18 mouse cellular contexts compared by ENCODE assay signal in the genomic region with DNA sequence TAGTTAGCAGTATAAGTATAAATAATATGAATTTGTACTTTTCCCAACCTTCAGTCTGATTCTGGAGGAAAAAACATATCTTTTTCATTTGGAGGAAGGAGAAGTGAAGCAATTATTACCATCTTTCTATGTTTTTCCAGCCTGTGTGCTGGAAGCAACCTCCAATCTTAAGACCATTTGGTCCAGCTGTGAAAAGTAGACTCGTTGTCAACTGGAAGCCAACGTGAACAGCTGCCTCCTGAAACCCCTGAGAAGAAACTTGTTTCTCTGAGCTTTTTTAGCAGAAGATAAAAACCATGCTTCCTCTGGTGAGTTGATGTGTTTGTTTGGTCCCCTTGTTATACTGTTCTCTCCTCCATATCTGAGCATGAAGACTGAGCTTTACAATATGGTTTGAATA.
"Had no signal": no experiment of that assay in that cellular context is flagged by ENCODE, and none has a peak within 500 bp of the region (broad histone marks: within the 10 kb centered on the region; RNA-seq: fewer than 3 reads in every experiment).

No protein-coding gene starts in this region.

- H3K4me2 ChIP-seq: lung, embryonic 14.5 days; midbrain, embryonic 12.5 days; neural tube, embryonic 13.5 days; neural tube, embryonic 15.5 days had no signal

- H3K9ac ChIP-seq: lung, embryonic 14.5 days; midbrain, embryonic 12.5 days; neural tube, embryonic 13.5 days; neural tube, embryonic 15.5 days had no signal

- DNase-seq: lung, embryonic 14.5 days; lung, postnatal 10 days; lung, postnatal 4 days; midbrain, embryonic 14.5 days; retina, postnatal 1 day; right cerebral cortex, adult 18-20 months; right cerebral cortex, postnatal 25 days; right cerebral cortex, postnatal 4 days; spleen, adult 18-20 months; thymus, adult 18-20 months; thymus, postnatal 14 days; thymus, postnatal 36 days had no signal

- ATAC-seq: midbrain, embryonic 16.5 days had no signal

- H3K9me3 ChIP-seq: midbrain, embryonic 10.5 days; midbrain, embryonic 12.5 days; neural tube, embryonic 13.5 days; neural tube, embryonic 15.5 days had no signal

- H3K27me3 ChIP-seq: midbrain, embryonic 12.5 days; neural tube, embryonic 13.5 days; neural tube, embryonic 15.5 days had no signal

- H3K4me1 ChIP-seq: midbrain, embryonic 10.5 days; midbrain, embryonic 12.5 days; neural tube, embryonic 13.5 days had no signal

- H3K27ac ChIP-seq: midbrain, embryonic 10.5 days; midbrain, embryonic 12.5 days; neural tube, embryonic 13.5 days; neural tube, embryonic 15.5 days had no signal

- H3K36me3 ChIP-seq: midbrain, embryonic 10.5 days; midbrain, embryonic 12.5 days; neural tube, embryonic 13.5 days; neural tube, embryonic 15.5 days had no signal

- H3K4me3 ChIP-seq: midbrain, embryonic 10.5 days; midbrain, embryonic 12.5 days; myocyte; neural tube, embryonic 13.5 days; neural tube, embryonic 15.5 days had no signal
